ENCODE assay signal across 9 mouse cellular contexts in the genomic region with DNA sequence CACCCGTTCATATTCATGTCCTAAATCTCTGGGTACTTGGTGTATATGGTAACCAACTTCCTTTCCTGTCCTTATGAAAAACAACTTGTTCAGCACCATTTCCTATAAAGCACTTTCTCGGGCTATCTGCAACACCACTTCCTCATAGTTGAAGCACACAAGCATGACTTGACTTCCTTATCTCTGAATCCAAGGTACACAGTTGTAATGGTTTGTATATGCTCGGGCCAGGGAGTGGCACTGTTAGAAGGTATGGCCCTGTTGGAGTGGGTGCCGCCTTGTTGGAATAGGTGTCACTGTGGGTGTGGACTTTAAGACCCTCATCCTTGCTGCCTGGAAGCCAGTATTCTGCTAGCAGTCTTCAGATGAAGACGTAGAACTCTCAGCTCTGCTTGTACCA. TPM values are rescaled to one million over a fixed set of nuclear protein-coding genes. Genes with fewer than 3 reads are reported as not detected.
A peak's percentile ranks its signal among the peaks of the same experiment; 100 is the strongest.
DNase-seq lines count a peak whose midpoint lies in the region; ATAC-seq lines count a peak whose summit lies in the region.
"Had no signal": no experiment of that assay in that cellular context is flagged by ENCODE, and none has a peak within 500 bp of the region (broad histone marks: within the 10 kb centered on the region; RNA-seq: fewer than 3 reads in every experiment).

No protein-coding gene starts in this region.

- WGBS in intestine, embryonic 14.5 days: 72% methylated on average over 5 of the region's 5 CpGs

- no peaks in the 10 kb centered on the region for H3K4me1 ChIP-seq in intestine, embryonic 14.5 days (replicated peaks; ENCODE audit: control insufficient read depth, insufficient read depth, low read length)
- peaks cover 96% of the 10 kb centered on the region for H3K4me1 ChIP-seq in megakaryocyte, embryonic 14.5 days

- no peak overlapping the region for H3K4me3 ChIP-seq in intestine, embryonic 14.5 days (ENCODE audit: low read depth, low read length)
- peak overlapping the region; percentile 69 for H3K4me3 ChIP-seq in megakaryocyte, embryonic 14.5 days (replicated peaks)

- H3K27ac ChIP-seq in intestine, embryonic 14.5 days (ENCODE audit: low read depth): no peak overlapping the region

- peak; percentile 80 for ATAC-seq in intestine, embryonic 14.5 days (replicated peaks; ENCODE audit: low FRiP score, low TSS enrichment, low read depth)

- peak; percentile 30 for DNase-seq in urinary bladder, postnatal 14 days (ENCODE audit: low spot score)
- DNase-seq in urinary bladder, adult 2 months (ENCODE audit: low spot score): no peak
- DNase-seq in intestine, embryonic 14.5 days (ENCODE audit: low spot score): no peak
- DNase-seq in yolk sac, embryonic 10.5 days (ENCODE audit: low spot score): peak; percentile 25
- DNase-seq in cerebellum, postnatal 36 days: no peak
- DNase-seq in layer of hippocampus, adult 9-11 months: no peak
- DNase-seq in layer of hippocampus, adult 18-20 months (ENCODE audit: low spot score in 2 of 2): no peak
- DNase-seq: gastrocnemius, postnatal 10 days had no signal

- no peaks in the 10 kb centered on the region for H3K36me3 ChIP-seq in intestine, embryonic 14.5 days (ENCODE audit: control insufficient read depth, insufficient read depth, low read length)
- peaks cover 65% of the 10 kb centered on the region for H3K36me3 ChIP-seq in megakaryocyte, embryonic 14.5 days (replicated peaks; ENCODE audit: low read length)

- no peak overlapping the region for H3K4me2 ChIP-seq in intestine, embryonic 14.5 days (ENCODE audit: low read length)

- no peaks in the 10 kb centered on the region for H3K27me3 ChIP-seq in intestine, embryonic 14.5 days (replicated peaks; ENCODE audit: control insufficient read depth, insufficient read depth, low read length)
- no peaks in the 10 kb centered on the region for H3K27me3 ChIP-seq in megakaryocyte, embryonic 14.5 days (replicated peaks)

- H3K9ac ChIP-seq in intestine, embryonic 14.5 days (ENCODE audit: low read length): no peak overlapping the region

- no peaks in the 10 kb centered on the region for H3K9me3 ChIP-seq in intestine, embryonic 14.5 days (ENCODE audit: control insufficient read depth, low read length)
- H3K9me3 ChIP-seq in megakaryocyte, embryonic 14.5 days: no peaks in the 10 kb centered on the region

RNA-seq across cellular contexts. Expression of gene Kif2a, which starts 23.3 kb away (rescaled TPM):
- polyA plus RNA-seq in urinary bladder, adult 2 months (2012; rRNA removed): 8.0 and 12.0 TPM in 2 replicates
- polyA plus RNA-seq in intestine, embryonic 14.5 days (2014; fragmentation: Nextera tagmentation; extraction: Ambion mirVana): 15.5 and 16.5 TPM in 2 replicates
- 27.9 TPM in 1 of 2 replicates, not detected in the other for polyA plus RNA-seq in megakaryocyte, embryonic 14.5 days (2012; ENCODE audit: insufficient read depth, low replicate concordance)
- total RNA-seq in layer of hippocampus, adult 18-20 months (2021): 100 to 1,000 TPM; 101 to 118 TPM

RNA-seq across cellular contexts. Expression of gene Dimt1, which starts 51.7 kb away (rescaled TPM):
- polyA plus RNA-seq in urinary bladder, adult 2 months (2012; rRNA removed): 13.3 and 19.3 TPM in 2 replicates
- 49.3 and 49.6 TPM in 2 replicates for polyA plus RNA-seq in intestine, embryonic 14.5 days (2014; fragmentation: Nextera tagmentation; extraction: Ambion mirVana)
- 11.9 TPM in 1 of 2 replicates, not detected in the other for polyA plus RNA-seq in megakaryocyte, embryonic 14.5 days (2012; ENCODE audit: insufficient read depth, low replicate concordance)
- 10 to 100 TPM; 20.9 to 21.6 TPM for total RNA-seq in layer of hippocampus, adult 18-20 months (2021)

Comparison
In these comparisons a context has a peak if more than half of its experiments do, and no peak if none do; other contexts are left out.
1. DNase-seq: peak in urinary bladder, postnatal 14 days (single experiment) and yolk sac, embryonic 10.5 days (single experiment); none in urinary bladder, adult 2 months (single experiment), intestine, embryonic 14.5 days (single experiment), cerebellum, postnatal 36 days (0 of 2), layer of hippocampus, adult 9-11 months (single experiment) and layer of hippocampus, adult 18-20 months (0 of 2).